Mouse (Mus musculus) CH12.LX (cell line): ENCODE data around the gene Ptpn14.

ENCODE experiments used
- BHLHE40 ChIP-seq: IDR thresholded peaks from 2 replicates; pipeline ENCODE4 v1.6.1; 2011; ENCODE audit warnings: mild to moderate bottlenecking, low read depth, low read length, improper control_type of control experiment
- CTCF ChIP-seq, 2 experiments: IDR thresholded peaks in 1 of 2; conservative IDR thresholded peaks in 1 of 2; 2 replicates each; pipeline ENCODE4 v1.5.1; 2011 to 2012; ENCODE audit warnings: low read depth in 2 of 2, low read length in 2 of 2, improper control_type of control experiment in 1 of 2, inconsistent platforms in 1 of 2, mild to moderate bottlenecking in 1 of 2, moderate library complexity in 1 of 2
- ETS1 ChIP-seq: conservative IDR thresholded peaks from 2 replicates; pipeline ENCODE4 v1.6.1; 2012; ENCODE audit warnings: low read depth, mild to moderate bottlenecking, inconsistent platforms, low read length, improper control_type of control experiment, moderate library complexity
- GABPA ChIP-seq: IDR thresholded peaks from 2 replicates; pipeline ENCODE4 v1.6.1; 2012; ENCODE audit warnings: low read depth, low read length, improper control_type of control experiment, inconsistent platforms; ENCODE audit not compliant: insufficient replicate concordance
- JUND ChIP-seq: conservative IDR thresholded peaks from 2 replicates; pipeline ENCODE4 v1.6.1; 2011; ENCODE audit warnings: low read depth, low read length, improper control_type of control experiment
- MYC ChIP-seq: IDR thresholded peaks from 2 replicates; pipeline ENCODE4 v1.6.1; 2011; ENCODE audit warnings: low read depth, mild to moderate bottlenecking, improper control_type of control experiment, low read length
- POLR2A ChIP-seq: IDR thresholded peaks from 2 replicates; pipeline ENCODE4 v1.6.1; 2011; ENCODE audit warnings: low read depth, mild to moderate bottlenecking, improper control_type of control experiment, low read length
- UBTF ChIP-seq: IDR thresholded peaks from 2 replicates; pipeline ENCODE4 v1.6.1; 2012; ENCODE audit warnings: low read depth, mild to moderate bottlenecking, inconsistent platforms, low read length, improper control_type of control experiment, moderate library complexity
- ZC3H11A ChIP-seq: IDR thresholded peaks from 2 replicates; pipeline ENCODE4 v1.6.1; 2012; ENCODE audit warnings: low read depth, mild to moderate bottlenecking, inconsistent platforms, low read length, improper control_type of control experiment
- ZKSCAN1 ChIP-seq: IDR thresholded peaks from 2 replicates; pipeline ENCODE4 v1.6.1; 2012; ENCODE audit warnings: low read depth, inconsistent platforms, low read length, improper control_type of control experiment, borderline replicate concordance
- ZNF384 ChIP-seq: IDR thresholded peaks from 2 replicates; pipeline ENCODE4 v1.6.1; 2012; ENCODE audit warnings: low read depth, low read length, improper control_type of control experiment, inconsistent platforms

DNA sequence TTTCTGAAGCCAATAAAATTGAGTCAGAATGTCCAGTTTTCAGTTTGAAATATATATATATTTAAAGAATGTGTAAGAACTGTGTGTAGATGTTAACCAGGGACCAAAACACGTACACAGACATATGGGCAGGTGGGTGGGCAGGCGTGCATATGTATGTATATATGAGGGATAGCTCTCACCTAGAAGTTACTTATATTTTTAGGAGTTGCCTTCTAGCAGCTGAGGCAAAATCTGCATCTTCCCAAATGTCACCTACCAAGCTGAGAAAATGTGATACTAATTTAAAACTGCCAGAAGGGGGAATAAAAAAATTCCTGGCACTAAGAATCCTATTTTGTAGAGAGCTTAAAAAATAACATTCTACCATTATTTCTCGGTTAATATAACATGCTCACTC, 191.7 kb downstream of the Ptpn14 start:
- TF ChIP-seq ZKSCAN1, result no peak
- no peak for TF ChIP-seq ZNF384
- TF ChIP-seq CTCF (conservative IDR thresholded peaks at IDR 0.05 in 1 of 2, IDR thresholded peaks at IDR 0.05 in 1 of 2; ENCODE audit: low read depth in 2 of 2, low read length in 2 of 2), result no peak
- TF ChIP-seq MYC, result no peak
- TF ChIP-seq UBTF, result no peak
- TF ChIP-seq BHLHE40, result no peak
- TF ChIP-seq ETS1, result no peak
- no peak for TF ChIP-seq ZC3H11A
- TF ChIP-seq JUND, result no peak
- no peak for TF ChIP-seq GABPA
- TF ChIP-seq POLR2A, result no peak
